Mouse (Mus musculus) adrenal gland, postnatal 36 days (tissue): Measurements from ENCODE around the gene Pate4. TPM values are rescaled to one million over a fixed set of nuclear protein-coding genes. Genes with fewer than 3 reads are reported as not detected.

Experiments
- total RNA-seq, 2 experiments: library from RNA; stranded (reverse); gene quantifications; 2 replicates each; pipeline ENCODE4 v1.2.3; 2021

The Pate4 gene
- total RNA-seq, 2 experiments from 2014 or later, result not detected

Other genes starting within 250 kb of the Pate4 start
- gene Cdon, start 190.8 kb downstream of the Pate4 start, total RNA-seq, result 10 to 100 TPM; 14.2 to 17.9 TPM
- gene Gm1113, start 93.7 kb downstream of the Pate4 start, total RNA-seq, result not detected
- under 1 TPM; 0.56 to 0.79 TPM for gene Ddx25, start 53.4 kb downstream of the Pate4 start, total RNA-seq
- gene Pus3, start 53.3 kb downstream of the Pate4 start, total RNA-seq, result 10 to 100 TPM; 10.6 to 13.3 TPM
- under 1 TPM; 0.16 to 0.60 TPM for gene Pate2, start 41.7 kb downstream of the Pate4 start, total RNA-seq
- gene Hyls1, start 41.5 kb downstream of the Pate4 start, total RNA-seq, result 1 to 10 TPM; 3.3 to 4.2 TPM
- gene Pate3, start 36.3 kb upstream of the Pate4 start, total RNA-seq, result not detected
- not detected for gene Pate1, start 75.4 kb upstream of the Pate4 start, total RNA-seq
- not detected for gene Gm17677, start 129.1 kb upstream of the Pate4 start, total RNA-seq
- not detected for gene Gm17727, start 166.2 kb upstream of the Pate4 start, total RNA-seq
- not detected for gene Gm27235, start 178.2 kb upstream of the Pate4 start, total RNA-seq
- gene D730048I06Rik, start 178.2 kb upstream of the Pate4 start, total RNA-seq, result not detected
- not detected for gene 9230110F15Rik, start 232.2 kb upstream of the Pate4 start, total RNA-seq